ENCODE assay signal across 18 mouse cellular contexts in genomic region chr2:152906274-152907037, GRCm38 (mm10). TPM values are rescaled to one million over a fixed set of nuclear protein-coding genes. Genes with fewer than 3 reads are reported as not detected.
DNase-seq lines count a peak whose midpoint lies in the region; ATAC-seq and TF ChIP-seq lines count a peak whose summit lies in the region.
"Had no signal": no experiment of that assay in that cellular context is flagged by ENCODE, and none has a peak within 500 bp of the region (broad histone marks: within the 10 kb centered on the region; RNA-seq: fewer than 3 reads in every experiment).

No protein-coding gene starts in this region.

- intact Hi-C loops in gastrocnemius, adult 2 months (cut with DNase I) = no loop called here
- intact Hi-C loops in gastrocnemius, postnatal 36 days (cut with DNase I) = no loop called here

- no peak for TF ChIP-seq CTCF in gastrocnemius, adult 2 months (IDR thresholded peaks at IDR 0.05)

- 40% methylated on average over 9 of the region's 9 CpGs for WGBS in lung, embryonic 15.5 days
- 70% methylated on average over 9 of the region's 9 CpGs for WGBS in midbrain, embryonic 13.5 days

- H3K9me3 ChIP-seq in lung, embryonic 15.5 days = no peaks in the 10 kb centered on the region
- H3K9me3 ChIP-seq in midbrain, embryonic 13.5 days = no peaks in the 10 kb centered on the region
- H3K9me3 ChIP-seq: embryonic facial prominence, embryonic 10.5 days; intestine, embryonic 15.5 days; liver, embryonic 12.5 days; neural tube, embryonic 12.5 days had no signal

- no peak overlapping the region for H3K9ac ChIP-seq in lung, embryonic 15.5 days
- no peak overlapping the region for H3K9ac ChIP-seq in midbrain, embryonic 13.5 days (replicated peaks)
- H3K9ac ChIP-seq: intestine, embryonic 15.5 days; liver, embryonic 12.5 days; neural tube, embryonic 12.5 days had no signal

- DNase-seq in gastrocnemius, adult 2 months = peak; percentile 39
- DNase-seq in gastrocnemius, postnatal 36 days = no peak
- no peak for DNase-seq in lung, postnatal 10 days
- peak; percentile 37 for DNase-seq in MN1 (ENCODE audit: low spot score)
- DNase-seq in induced T-regulatory cell, adult 2 months (ENCODE audit: low read depth) = peak; percentile 57
- DNase-seq in kidney, postnatal 25 days = no peak
- DNase-seq: adrenal gland, adult 2 months; midbrain, embryonic 14.5 days had no signal

- H3K27ac ChIP-seq in gastrocnemius, adult 2 months = peak overlapping the region; percentile 99
- H3K27ac ChIP-seq in lung, embryonic 15.5 days = no peak overlapping the region
- no peak overlapping the region for H3K27ac ChIP-seq in midbrain, embryonic 13.5 days
- H3K27ac ChIP-seq: intestine, embryonic 15.5 days; liver, embryonic 12.5 days; neural tube, embryonic 12.5 days had no signal

- peaks cover 27% of the 10 kb centered on the region for H3K4me1 ChIP-seq in lung, embryonic 15.5 days
- H3K4me1 ChIP-seq in midbrain, embryonic 13.5 days (replicated peaks) = peaks cover 17% of the 10 kb centered on the region; the same call in 1 of the 2 replicates

- peaks cover 13% of the 10 kb centered on the region for H3K27me3 ChIP-seq in lung, embryonic 15.5 days
- peaks cover 13% of the 10 kb centered on the region for H3K27me3 ChIP-seq in midbrain, embryonic 13.5 days

- peak overlapping the region; percentile 82 for H3K4me3 ChIP-seq in gastrocnemius, adult 2 months
- no peak overlapping the region for H3K4me3 ChIP-seq in lung, embryonic 15.5 days
- H3K4me3 ChIP-seq in midbrain, embryonic 13.5 days (replicated peaks) = no peak overlapping the region
- H3K4me3 ChIP-seq: embryonic facial prominence, embryonic 10.5 days; intestine, embryonic 15.5 days; liver, embryonic 12.5 days; neural tube, embryonic 12.5 days had no signal

- ATAC-seq in lung, embryonic 15.5 days (ENCODE audit: borderline replicate concordance, extremely low read depth, low FRiP score, low TSS enrichment) = 0 out of 2 replicates have a peak, but pooled peaks have one; percentile 41
- ATAC-seq in midbrain, embryonic 13.5 days = no peak
- ATAC-seq: liver, embryonic 12.5 days had no signal

- H3K36me3 ChIP-seq in lung, embryonic 15.5 days = no peaks in the 10 kb centered on the region
- no peaks in the 10 kb centered on the region for H3K36me3 ChIP-seq in midbrain, embryonic 13.5 days
- H3K36me3 ChIP-seq: embryonic facial prominence, embryonic 10.5 days; intestine, embryonic 15.5 days; liver, embryonic 12.5 days; neural tube, embryonic 12.5 days had no signal

- H3K4me2 ChIP-seq in lung, embryonic 15.5 days = no peak overlapping the region
- no peak overlapping the region for H3K4me2 ChIP-seq in midbrain, embryonic 13.5 days (replicated peaks)
- H3K4me2 ChIP-seq: intestine, embryonic 15.5 days; liver, embryonic 12.5 days; neural tube, embryonic 12.5 days had no signal

RNA-seq across cellular contexts. Expression of gene Mylk2, which starts 4.7 kb away (rescaled TPM):
- 100 to 1,000 TPM; 445 to 720 TPM for total RNA-seq in gastrocnemius, adult 2 months (2021)
- total RNA-seq in gastrocnemius, postnatal 36 days (2021) = 100 to 1,000 TPM; 443 to 553 TPM
- 0.05 TPM in 2 replicates for polyA plus RNA-seq in lung, embryonic 15.5 days (2015; fragmentation: Nextera tagmentation; extraction: Ambion mirVana)
- polyA plus RNA-seq in midbrain, embryonic 13.5 days (2015; fragmentation: Nextera tagmentation; extraction: Ambion mirVana) = 0.06 and 0.07 TPM in 2 replicates
- total RNA-seq: adrenal gland, adult 2 months; layer of hippocampus, postnatal 10 days; left cerebral cortex, postnatal 14 days had no signal
- polyA plus RNA-seq: adrenal gland, adult 2 months; liver, embryonic 12.5 days; midbrain, embryonic 14.5 days; neural tube, embryonic 12.5 days had no signal

RNA-seq across cellular contexts. Expression of gene Foxs1, which starts 26.6 kb away (rescaled TPM):
- total RNA-seq in gastrocnemius, adult 2 months (2021) = 1 to 10 TPM; 1.4 to 1.7 TPM
- total RNA-seq in gastrocnemius, postnatal 36 days (2021) = 1 to 10 TPM; 1.5 to 2.2 TPM
- 7.6 and 8.6 TPM in 2 replicates for polyA plus RNA-seq in lung, embryonic 15.5 days (2015; fragmentation: Nextera tagmentation; extraction: Ambion mirVana)
- polyA plus RNA-seq in midbrain, embryonic 13.5 days (2015; fragmentation: Nextera tagmentation; extraction: Ambion mirVana) = 3.4 and 3.6 TPM in 2 replicates
- polyA plus RNA-seq: liver, embryonic 12.5 days had no signal

RNA-seq across cellular contexts. Expression of gene Dusp15, which starts 45.0 kb away (rescaled TPM):
- under 1 TPM; 0.45 to 0.61 TPM for total RNA-seq in gastrocnemius, adult 2 months (2021)
- total RNA-seq in gastrocnemius, postnatal 36 days (2021) = 1 to 10 TPM in 1 of 2 experiments, under 1 TPM in 1; 0.20 to 1.1 TPM
- 0.13 and 0.30 TPM in 2 replicates for polyA plus RNA-seq in lung, embryonic 15.5 days (2015; fragmentation: Nextera tagmentation; extraction: Ambion mirVana)
- 3.5 and 6.3 TPM in 2 replicates for polyA plus RNA-seq in midbrain, embryonic 13.5 days (2015; fragmentation: Nextera tagmentation; extraction: Ambion mirVana)
- polyA plus RNA-seq: liver, embryonic 12.5 days had no signal

RNA-seq across cellular contexts. Expression of gene Ttll9, which starts 55.8 kb away (rescaled TPM):
- total RNA-seq in gastrocnemius, adult 2 months (2021) = not detected
- not detected for total RNA-seq in gastrocnemius, postnatal 36 days (2021)
- polyA plus RNA-seq in lung, embryonic 15.5 days (2015; fragmentation: Nextera tagmentation; extraction: Ambion mirVana) = 0.67 and 1.1 TPM in 2 replicates
- polyA plus RNA-seq in midbrain, embryonic 13.5 days (2015; fragmentation: Nextera tagmentation; extraction: Ambion mirVana) = 3.4 and 3.9 TPM in 2 replicates
- total RNA-seq: gastrocnemius, adult 8-10 months; heart, postnatal 25 days had no signal

RNA-seq across cellular contexts. Expression of gene Tpx2, which starts 58.7 kb away (rescaled TPM):
- 1 to 10 TPM; 1.1 to 1.7 TPM for total RNA-seq in gastrocnemius, adult 2 months (2021)
- total RNA-seq in gastrocnemius, postnatal 36 days (2021) = 1 to 10 TPM; 1.4 to 1.9 TPM
- polyA plus RNA-seq in lung, embryonic 15.5 days (2015; fragmentation: Nextera tagmentation; extraction: Ambion mirVana) = 92.1 and 94.7 TPM in 2 replicates
- polyA plus RNA-seq in midbrain, embryonic 13.5 days (2015; fragmentation: Nextera tagmentation; extraction: Ambion mirVana) = 38.7 and 46.4 TPM in 2 replicates

Comparison
In these comparisons a context has a peak if more than half of its experiments do, and no peak if none do; other contexts are left out.
1. DNase-seq: peak in gastrocnemius, adult 2 months (single experiment), MN1 (single experiment) and induced T-regulatory cell, adult 2 months (single experiment); none in gastrocnemius, postnatal 36 days (0 of 2), lung, postnatal 10 days (single experiment) and kidney, postnatal 25 days (0 of 2).